Mouse (Mus musculus) limb, embryonic 15.5 days (tissue): ENCODE results near the gene Pts. TPM values are rescaled to one million over a fixed set of nuclear protein-coding genes. Genes with fewer than 3 reads are reported as not detected.

Experiments used
- ATAC-seq: fragments of 200-750 bp; cut with Nextera tagmentation; 2 replicates; pipeline ENCODE4 v1.8.0; 2017; ENCODE audit warnings: low read depth, moderate TSS enrichment; ENCODE audit not compliant: insufficient number of reproducible peaks, low FRiP score, low TSS enrichment
- H3K27ac ChIP-seq: fragments of 300-500 bp; sonication (generic); 2 replicates; pipeline ENCODE4 v1.5.1; 2015; ENCODE audit warnings: moderate library complexity, mild to moderate bottlenecking, inconsistent platforms
- H3K27me3 ChIP-seq: fragments of 300-500 bp; sonication (generic); 2 replicates; pipeline ENCODE4 v1.6.1; 2015; ENCODE audit warnings: inconsistent platforms
- H3K36me3 ChIP-seq: fragments of 300-500 bp; sonication (generic); 2 replicates; pipeline ENCODE4 v1.6.1; 2015; ENCODE audit warnings: inconsistent platforms
- H3K4me1 ChIP-seq: fragments of 300-500 bp; sonication (generic); 2 replicates; pipeline ENCODE4 v1.6.1; 2015; ENCODE audit warnings: inconsistent platforms
- H3K4me2 ChIP-seq: fragments of 300-500 bp; sonication (generic); 2 replicates; pipeline ENCODE4 v1.6.1; 2015; ENCODE audit warnings: mild to moderate bottlenecking, inconsistent platforms
- H3K4me3 ChIP-seq: fragments of 300-500 bp; sonication (generic); 2 replicates; pipeline ENCODE4 v1.5.1; 2015; ENCODE audit warnings: mild to moderate bottlenecking, inconsistent platforms
- H3K9ac ChIP-seq: fragments of 300-500 bp; sonication (generic); 2 replicates; pipeline ENCODE4 v1.6.1; 2015; ENCODE audit warnings: inconsistent platforms
- H3K9me3 ChIP-seq: fragments of 300-500 bp; sonication (generic); 2 replicates; pipeline ENCODE4 v1.6.1; 2016; ENCODE audit warnings: inconsistent platforms
- WGBS: fragments of 180-500 bp; shearing (Covaris S2); methylation state at CpG from one replicate; pipeline ENCODE4 v1.1.7; 2015; 5-methylcytosine and 5-hydroxymethylcytosine counted together
- polyA plus RNA-seq: library from polyadenylated mRNA; unstranded; fragments of >200 nt; fragmentation: Nextera tagmentation; extraction: Ambion mirVana; gene quantifications from 2 replicates; pipeline ENCODE4 v1.2.1, GENCODE M21; 2015

Pts gene
- polyA plus RNA-seq, 1 experiment from 2014 or later = 70.1 TPM

DNA sequence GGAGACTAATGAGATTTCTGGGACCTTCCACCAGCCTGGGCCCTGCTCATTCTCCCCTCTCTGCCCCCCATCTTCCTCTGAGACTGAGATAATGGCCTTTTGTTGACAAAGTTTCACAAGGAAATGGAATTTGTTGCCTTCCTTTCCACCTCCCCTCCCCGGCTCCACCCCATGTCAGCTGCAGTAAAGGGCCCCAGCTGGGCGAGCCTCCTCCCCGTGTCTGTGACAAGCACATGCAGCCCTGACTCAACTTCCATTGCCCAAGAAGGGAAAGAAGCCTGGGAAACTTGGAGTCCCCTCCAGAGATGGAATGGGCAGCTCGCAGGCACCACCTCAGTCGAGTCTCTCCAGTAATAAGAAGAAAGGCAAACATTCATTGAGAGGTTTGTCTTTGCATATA, 49.7 kb downstream of the Pts start:
- ATAC-seq = no peak

DNA sequence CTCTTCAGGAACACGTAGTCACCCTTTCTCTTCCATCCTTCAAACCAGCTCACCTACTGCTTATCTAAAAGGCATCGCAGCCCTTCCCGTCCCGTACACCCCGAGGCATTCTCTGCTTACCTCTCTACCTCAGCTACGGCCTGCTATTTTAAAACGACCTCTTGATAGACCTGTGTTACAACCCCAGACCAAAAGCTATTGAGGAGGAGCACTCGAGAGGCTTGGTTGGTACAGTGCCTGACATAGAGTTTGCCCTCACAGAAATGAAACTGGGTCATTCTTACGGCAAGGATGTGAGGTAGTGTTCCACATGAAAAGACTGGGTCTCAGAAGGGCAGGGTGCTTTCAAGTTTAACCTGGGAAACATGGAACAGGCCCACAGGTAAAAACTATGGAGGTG, 51.3 kb downstream of the Pts start:
- Histone ChIP-seq H3K4me1 (peaks cover 9% of the 10 kb centered on the region; the same call in 1 of the 2 replicates), H3K27ac (no peak overlapping the region), H3K9ac (no peak overlapping the region), H3K4me3 (no peak overlapping the region), H3K4me2 (no peak overlapping the region), H3K9me3 (no peaks in the 10 kb centered on the region), H3K27me3 (0 out of 2 replicates have a peak, but pooled peaks cover 4% of the 10 kb centered on the region), H3K36me3 (no peaks in the 10 kb centered on the region)
- WGBS = 73% methylated on average over 9 of the region's 9 CpGs
- ATAC-seq = no peak

More for the DNA sequence above, 49.7 kb downstream of the Pts start:
- Histone ChIP-seq H3K36me3 (no peaks in the 10 kb centered on the region), H3K9me3 (no peaks in the 10 kb centered on the region), H3K4me2 (no peak overlapping the region), H3K4me3 (no peak overlapping the region), H3K4me1 (peaks cover 9% of the 10 kb centered on the region; the same call in 1 of the 2 replicates), H3K9ac (no peak overlapping the region), H3K27me3 (0 out of 2 replicates have a peak, but pooled peaks cover 4% of the 10 kb centered on the region), H3K27ac (no peak overlapping the region)
- WGBS = 20% methylated on average over 5 of the region's 5 CpGs

DNA sequence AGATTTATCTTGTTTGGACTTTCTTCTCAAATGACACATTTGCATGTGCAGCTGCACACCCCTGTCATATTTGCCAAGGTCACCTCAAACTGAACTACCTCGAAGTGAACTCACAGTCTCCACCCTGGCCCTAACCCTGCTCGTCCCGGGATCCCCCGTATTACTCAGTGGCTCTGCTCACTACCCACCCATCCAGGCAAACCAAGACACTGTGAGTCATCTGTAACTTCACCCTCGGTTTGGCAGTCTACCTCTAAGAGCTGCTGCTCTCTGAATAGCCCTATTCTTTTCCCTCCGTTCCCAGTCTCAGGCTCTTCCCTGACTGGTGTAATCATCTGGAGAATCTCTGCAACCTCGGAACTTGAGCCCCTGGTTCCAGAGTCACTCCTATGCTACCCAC, 51.9 kb downstream of the Pts start:
- Histone ChIP-seq H3K4me3 (no peak overlapping the region), H3K4me1 (peaks cover 9% of the 10 kb centered on the region; the same call in 1 of the 2 replicates), H3K4me2 (no peak overlapping the region), H3K9me3 (no peaks in the 10 kb centered on the region), H3K36me3 (no peaks in the 10 kb centered on the region), H3K27me3 (0 out of 2 replicates have a peak, but pooled peaks cover 4% of the 10 kb centered on the region), H3K9ac (no peak overlapping the region), H3K27ac (no peak overlapping the region)
- 54% methylated on average over 7 of the region's 7 CpGs for WGBS
- ATAC-seq = no peak

GRCm38 (mm10) chr9:50475745-50476144, 52.8 kb downstream of the Pts start:
- no peak overlapping the region for H3K9ac ChIP-seq
- 73% methylated on average over 8 of the region's 8 CpGs for WGBS

DNA sequence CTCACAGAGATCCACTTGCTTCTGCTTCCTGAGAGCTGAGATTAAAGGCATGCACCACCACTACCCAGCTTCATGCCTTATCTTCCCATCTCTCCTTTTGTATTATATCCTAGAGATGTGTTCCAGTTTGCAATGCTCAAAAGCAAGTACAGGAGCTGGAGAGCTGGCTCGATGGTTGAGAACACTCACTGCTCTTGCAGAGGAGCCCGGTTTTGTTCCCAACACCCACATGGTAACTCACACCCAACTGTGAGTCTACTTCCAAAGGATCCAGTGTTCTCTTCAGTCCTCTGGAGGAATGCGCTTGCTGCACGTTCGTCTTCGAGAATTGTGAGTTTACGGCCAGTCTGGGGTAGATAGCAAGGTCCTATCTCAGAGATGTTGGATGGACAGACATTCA, 53.2 kb downstream of the Pts start:
- peaks cover 9% of the 10 kb centered on the region; the same call in 1 of the 2 replicates for H3K4me1 ChIP-seq
- no peaks in the 10 kb centered on the region for H3K36me3 ChIP-seq
- no peaks in the 10 kb centered on the region for H3K9me3 ChIP-seq
- WGBS = 77% methylated on average over 7 of the region's 7 CpGs
- no peak overlapping the region for H3K27ac ChIP-seq
- 0 out of 2 replicates have a peak, but pooled peaks cover 4% of the 10 kb centered on the region for H3K27me3 ChIP-seq
- H3K9ac ChIP-seq = no peak overlapping the region
- ATAC-seq = no peak
- no peak overlapping the region for H3K4me3 ChIP-seq
- H3K4me2 ChIP-seq = no peak overlapping the region

More at GRCm38 (mm10) chr9:50475745-50476144, 52.8 kb downstream of the Pts start:
- Histone ChIP-seq H3K27me3 (0 out of 2 replicates have a peak, but pooled peaks cover 4% of the 10 kb centered on the region), H3K4me1 (peaks cover 9% of the 10 kb centered on the region; the same call in 1 of the 2 replicates), H3K27ac (no peak overlapping the region), H3K36me3 (no peaks in the 10 kb centered on the region), H3K9me3 (no peaks in the 10 kb centered on the region), H3K4me2 (no peak overlapping the region), H3K4me3 (no peak overlapping the region)
- ATAC-seq = no peak

Other genes with a start within 250 kb of the Pts start
- 253 and 322 TPM in 2 replicates for gene Rpl10-ps3, start 183.8 kb downstream of the Pts start, polyA plus RNA-seq
- 9.5 and 10.4 TPM in 2 replicates for gene Plet1, start 34.2 kb downstream of the Pts start, polyA plus RNA-seq
- gene Il18, start 26.1 kb upstream of the Pts start, polyA plus RNA-seq = 6.6 and 8.1 TPM in 2 replicates
- 0.19 and 0.49 TPM in 2 replicates for gene Bco2, start 26.5 kb upstream of the Pts start, polyA plus RNA-seq
- not detected in 2 replicates for gene Tex12, start 32.6 kb upstream of the Pts start, polyA plus RNA-seq
- 234 and 278 TPM in 2 replicates for gene Sdhd, start 75.1 kb upstream of the Pts start, polyA plus RNA-seq
- gene Timm8b, start 75.2 kb upstream of the Pts start, polyA plus RNA-seq = 162 and 189 TPM in 2 replicates
- gene Pih1d2, start 88.6 kb upstream of the Pts start, polyA plus RNA-seq = 2.6 and 2.8 TPM in 2 replicates
- gene Nkapd1, start 88.7 kb upstream of the Pts start, polyA plus RNA-seq = 17.2 and 22.2 TPM in 2 replicates
- gene Dlat, start 131.1 kb upstream of the Pts start, polyA plus RNA-seq = 47.7 and 51.6 TPM in 2 replicates
- gene Dixdc1, start 210.8 kb upstream of the Pts start, polyA plus RNA-seq = 13.9 and 14.1 TPM in 2 replicates
- gene 2310030G06Rik, start 217.8 kb upstream of the Pts start, polyA plus RNA-seq = 5.6 and 6.7 TPM in 2 replicates
- 123 and 265 TPM in 2 replicates for gene Cryab, start 222.6 kb upstream of the Pts start, polyA plus RNA-seq
- 39.0 and 104 TPM in 2 replicates for gene Hspb2, start 223.6 kb upstream of the Pts start, polyA plus RNA-seq
- gene Fdxacb1, start 239.5 kb upstream of the Pts start, polyA plus RNA-seq = 9.3 TPM in 2 replicates
- 34.9 and 35.6 TPM in 2 replicates for gene Alg9, start 246.3 kb upstream of the Pts start, polyA plus RNA-seq
- gene 1110032A03Rik, start 246.8 kb upstream of the Pts start, polyA plus RNA-seq = 24.2 and 30.2 TPM in 2 replicates